Mouse (Mus musculus): ENCODE results near the gene Slc10a7. TPM values are rescaled to one million over a fixed set of nuclear protein-coding genes. Genes with fewer than 3 reads are reported as not detected.

Slc10a7 gene
- 7.7 TPM for polyA plus RNA-seq (2014; fragmentation: Illumina TruSeq; extraction: RNeasy Lipid Tissue Mini Kit (QIAGEN cat#74804); ENCODE audit: low replicate concordance)

GRCm38 (mm10) chr8:78509273-78510031, at the start of gene Slc10a7:
Gene Slc10a7, plus strand, starts transcription at chr8:78509346.

GRCm38 (mm10) chr8:78508719-78509272, 350 bp upstream of the Slc10a7 start, which contains the start of gene Rbmxl1:
Gene Rbmxl1, minus strand, starts transcription at chr8:78508898.

Other genes with a start within 250 kb of the Slc10a7 start
- gene Pou4f2, start 72.7 kb upstream of the Slc10a7 start, polyA plus RNA-seq (2014; fragmentation: Illumina TruSeq; extraction: RNeasy Lipid Tissue Mini Kit (QIAGEN cat#74804); ENCODE audit: low replicate concordance) = not detected
- gene Rbmxl1, start 448 bp upstream of the Slc10a7 start, polyA plus RNA-seq (2014; fragmentation: Illumina TruSeq; extraction: RNeasy Lipid Tissue Mini Kit (QIAGEN cat#74804); ENCODE audit: low replicate concordance) = 20.1 TPM

All from small intestine, adult 10 weeks (tissue).